Mouse (Mus musculus) heart, adult 2 months (tissue): ENCODE data around the gene Slc12a8.

Experiments
- CTCF ChIP-seq: fragments of 200-600 bp; IDR thresholded peaks from 2 replicates; pipeline ENCODE4 v1.8.1; 2022; ENCODE audit warnings: antibody characterized with exemption, mild to moderate bottlenecking, moderate library complexity
- POLR2A ChIP-seq: fragments of 200-500 bp; IDR thresholded peaks from 2 replicates; pipeline ENCODE4 v1.6.1; 2011; ENCODE audit warnings: mild to moderate bottlenecking, low read depth, low read length, control low read depth; ENCODE audit not compliant: insufficient read depth

GRCm38 (mm10) chr16:33590438-33590837, 73.3 kb downstream of the Slc12a8 start:
- TF ChIP-seq POLR2A = no peak
- no peak for TF ChIP-seq CTCF
